Mouse (Mus musculus) heart, adult 2 months (tissue): ENCODE results near the gene E130218I03Rik.

Experiments used
- CTCF ChIP-seq: fragments of 200-600 bp; IDR thresholded peaks from 2 replicates; pipeline ENCODE4 v1.8.1; 2022; ENCODE audit warnings: antibody characterized with exemption, mild to moderate bottlenecking, moderate library complexity
- POLR2A ChIP-seq: fragments of 200-500 bp; IDR thresholded peaks from 2 replicates; pipeline ENCODE4 v1.6.1; 2011; ENCODE audit warnings: mild to moderate bottlenecking, low read depth, low read length, control low read depth; ENCODE audit not compliant: insufficient read depth

DNA sequence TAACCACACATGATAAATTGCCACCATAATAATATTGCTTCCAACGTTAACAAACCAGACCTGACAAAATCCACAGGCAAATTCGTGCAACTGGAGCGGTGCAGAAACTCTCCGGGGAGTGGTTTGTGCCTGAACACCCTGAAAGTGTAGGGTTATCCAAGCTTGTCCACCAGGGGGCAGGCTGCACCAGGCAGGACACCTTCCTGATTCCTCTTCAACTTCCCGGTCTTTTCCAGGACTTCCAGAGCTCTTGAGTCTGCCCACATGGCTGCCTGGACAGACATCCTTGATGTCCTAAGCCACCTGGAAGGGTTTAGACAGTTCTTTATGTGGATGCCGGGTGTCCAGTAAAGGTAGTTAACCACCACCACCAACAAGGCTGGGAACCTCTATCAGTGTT, 19.7 kb downstream of the E130218I03Rik start:
- TF ChIP-seq CTCF, result peak; percentile 86
- no peak for TF ChIP-seq POLR2A
